Mouse (Mus musculus): Measurements from ENCODE around the gene Ccnyl1. TPM values are rescaled to one million over a fixed set of nuclear protein-coding genes. Genes with fewer than 3 reads are reported as not detected.
"Not testable (repeated sequence)": the region's sequence is repeated elsewhere in the genome, so short reads cannot be mapped to it uniquely, and the experiment has no call there.

Gene Ccnyl1
- polyA plus RNA-seq (2016; fragmentation: Nextera tagmentation; extraction: Ambion mirVana) = 4.1 and 4.2 TPM in 2 replicates

DNA sequence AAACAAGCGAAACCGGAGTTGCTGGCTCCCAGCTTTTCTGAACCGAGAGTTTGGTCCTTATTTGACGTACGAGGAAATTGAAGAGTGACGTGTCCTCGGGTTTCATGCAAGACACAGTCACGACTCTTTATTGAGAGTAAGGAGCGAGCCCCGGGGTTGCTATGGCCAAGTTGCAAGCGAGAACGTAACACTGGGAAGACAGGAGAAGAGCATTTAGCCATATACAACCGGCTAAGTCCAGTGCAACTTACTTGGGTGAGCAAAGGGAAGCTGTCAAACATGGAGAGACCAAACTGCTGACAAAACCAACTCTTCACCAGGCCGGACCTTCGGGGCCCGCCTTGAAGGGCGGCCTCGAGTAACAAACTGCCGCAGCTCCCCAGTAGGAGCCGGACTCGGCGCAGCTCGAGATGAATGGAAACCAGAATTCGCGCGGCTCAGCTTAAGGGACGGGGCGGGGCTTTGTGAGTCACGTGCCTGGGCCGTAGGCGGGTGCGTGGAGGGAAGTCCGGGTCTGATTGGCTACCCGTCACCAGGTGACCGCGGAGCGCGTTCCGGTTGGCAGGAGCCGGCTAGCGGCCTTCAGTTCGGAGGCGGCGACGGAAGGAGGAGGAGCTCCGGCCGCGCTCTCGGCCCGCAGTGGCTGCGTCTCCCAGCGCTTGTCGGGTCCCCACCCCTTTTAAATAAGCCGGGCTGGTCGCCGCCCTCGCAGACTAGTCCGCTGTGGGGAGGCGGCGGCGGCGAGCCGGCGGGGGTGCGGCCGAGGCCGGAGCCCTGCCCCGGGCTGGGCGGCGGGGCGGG, at the start of gene Ccnyl1:
Gene Ccnyl1, plus strand, starts transcription at position 243 of the 801 bp plus-strand sequence.
- Histone ChIP-seq H3K36me3 (no peaks in the 10 kb centered on the region), H3K4me3 (peak within 1 kb of the TSS; percentile 88), H3K4me2 (peak within 1 kb of the TSS; percentile 90), H3K9ac (peak within 1 kb of the TSS; percentile 94), H3K27ac (ENCODE audit: poor library complexity, severe bottlenecking) (peak within 1 kb of the TSS; percentile 70), H3K9me3 (replicated peaks) (no peaks in the 10 kb centered on the region), H3K27me3 (replicated peaks) (no peaks in the 10 kb centered on the region), H3K4me1 (replicated peaks) (peaks cover 16% of the 10 kb centered on the region)
- WGBS = 2% methylated on average over 68 of the region's 71 CpGs
- ATAC-seq (ENCODE audit: insufficient number of reproducible peaks, low FRiP score) = peak; percentile 100

DNA sequence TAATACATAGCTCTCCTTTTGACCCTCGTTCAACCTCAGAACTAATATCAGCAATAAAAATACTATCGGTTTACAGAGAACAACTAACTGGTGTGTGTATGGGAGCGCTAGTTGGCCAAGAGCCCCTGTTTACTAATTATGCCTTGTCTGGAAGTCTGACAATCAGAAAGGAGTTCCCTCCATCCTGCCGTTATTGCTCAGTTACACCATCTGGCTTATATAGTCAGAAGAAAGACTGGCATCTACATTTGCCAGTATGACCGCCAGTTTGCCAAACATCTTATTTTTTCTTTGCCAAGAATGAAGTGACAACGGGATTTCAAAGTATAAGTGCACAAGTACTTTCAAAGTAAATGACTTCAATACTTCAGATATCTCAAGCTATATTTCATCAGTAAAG, 49.2 kb upstream of the Ccnyl1 start:
- no peak overlapping the region for H3K4me2 ChIP-seq
- H3K27me3 ChIP-seq (replicated peaks) = no peaks in the 10 kb centered on the region
- H3K4me1 ChIP-seq (replicated peaks) = 0 out of 2 replicates have a peak, but pooled peaks cover 3% of the 10 kb centered on the region
- ATAC-seq (ENCODE audit: insufficient number of reproducible peaks, low FRiP score) = no peak
- H3K4me3 ChIP-seq = no peak overlapping the region
- H3K36me3 ChIP-seq = no peaks in the 10 kb centered on the region
- no peak overlapping the region for H3K27ac ChIP-seq (ENCODE audit: poor library complexity, severe bottlenecking)
- no peaks in the 10 kb centered on the region for H3K9me3 ChIP-seq (replicated peaks)
- H3K9ac ChIP-seq = no peak overlapping the region
- WGBS = 87% methylated on average over 6 of the region's 6 CpGs

DNA sequence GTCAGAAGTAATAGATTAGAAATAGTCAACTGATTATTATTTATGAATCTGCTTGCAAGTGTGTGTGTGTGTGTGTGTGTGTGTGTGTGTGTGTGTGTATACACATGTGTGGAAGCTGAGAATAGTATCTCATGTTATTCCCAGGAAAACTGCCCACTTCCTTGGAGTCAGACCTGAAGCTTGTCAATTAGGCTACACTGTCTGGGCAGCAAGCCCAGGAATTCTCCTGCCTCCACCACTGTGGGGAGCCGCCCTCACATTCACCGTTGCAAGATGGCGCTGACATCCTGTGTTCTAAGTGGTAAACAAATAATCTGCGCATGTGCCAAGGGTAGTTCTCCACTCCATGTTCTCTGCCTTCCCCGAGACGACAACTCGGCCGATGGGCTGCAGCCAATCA, 47.7 kb upstream of the Ccnyl1 start:
- WGBS = 87% methylated on average over 8 of the region's 8 CpGs
- ATAC-seq (ENCODE audit: insufficient number of reproducible peaks, low FRiP score) = not testable (repeated sequence)

DNA sequence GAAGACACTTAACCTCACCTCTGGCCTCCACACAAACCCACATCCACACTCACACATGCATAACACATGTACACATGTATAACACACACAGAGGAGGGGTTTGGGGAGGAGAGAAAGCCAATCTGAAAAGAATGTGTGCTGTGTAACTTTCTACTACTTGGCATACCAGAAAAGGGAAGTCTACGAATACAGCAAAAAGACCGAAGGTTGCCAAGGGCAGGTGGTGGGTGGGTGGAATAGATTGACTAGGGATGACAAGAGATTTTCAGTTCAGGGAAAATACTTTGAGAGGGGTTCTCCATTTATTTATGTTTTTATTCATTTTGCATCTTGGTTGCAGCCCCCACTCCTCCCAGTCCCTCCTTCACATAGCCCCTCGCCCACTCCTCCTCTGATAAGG, 45.7 kb upstream of the Ccnyl1 start:
- H3K9ac ChIP-seq = no peak overlapping the region
- no peak overlapping the region for H3K4me2 ChIP-seq
- WGBS = 90% methylated on average over 3 of the region's 3 CpGs
- no peaks in the 10 kb centered on the region for H3K36me3 ChIP-seq
- ATAC-seq (ENCODE audit: insufficient number of reproducible peaks, low FRiP score) = no peak
- H3K9me3 ChIP-seq (replicated peaks) = no peaks in the 10 kb centered on the region
- H3K27me3 ChIP-seq (replicated peaks) = no peaks in the 10 kb centered on the region
- H3K4me3 ChIP-seq = no peak overlapping the region
- peaks cover 3% of the 10 kb centered on the region; the same call in 1 of the 2 replicates for H3K4me1 ChIP-seq (replicated peaks)
- no peak overlapping the region for H3K27ac ChIP-seq (ENCODE audit: poor library complexity, severe bottlenecking)

More for the DNA sequence above, 47.7 kb upstream of the Ccnyl1 start:
- not testable (repeated sequence) for H3K27me3 ChIP-seq (replicated peaks); H3K9me3 ChIP-seq (replicated peaks); H3K27ac ChIP-seq (ENCODE audit: poor library complexity, severe bottlenecking); H3K9ac ChIP-seq; H3K36me3 ChIP-seq; H3K4me3 ChIP-seq; H3K4me1 ChIP-seq (replicated peaks); H3K4me2 ChIP-seq

DNA sequence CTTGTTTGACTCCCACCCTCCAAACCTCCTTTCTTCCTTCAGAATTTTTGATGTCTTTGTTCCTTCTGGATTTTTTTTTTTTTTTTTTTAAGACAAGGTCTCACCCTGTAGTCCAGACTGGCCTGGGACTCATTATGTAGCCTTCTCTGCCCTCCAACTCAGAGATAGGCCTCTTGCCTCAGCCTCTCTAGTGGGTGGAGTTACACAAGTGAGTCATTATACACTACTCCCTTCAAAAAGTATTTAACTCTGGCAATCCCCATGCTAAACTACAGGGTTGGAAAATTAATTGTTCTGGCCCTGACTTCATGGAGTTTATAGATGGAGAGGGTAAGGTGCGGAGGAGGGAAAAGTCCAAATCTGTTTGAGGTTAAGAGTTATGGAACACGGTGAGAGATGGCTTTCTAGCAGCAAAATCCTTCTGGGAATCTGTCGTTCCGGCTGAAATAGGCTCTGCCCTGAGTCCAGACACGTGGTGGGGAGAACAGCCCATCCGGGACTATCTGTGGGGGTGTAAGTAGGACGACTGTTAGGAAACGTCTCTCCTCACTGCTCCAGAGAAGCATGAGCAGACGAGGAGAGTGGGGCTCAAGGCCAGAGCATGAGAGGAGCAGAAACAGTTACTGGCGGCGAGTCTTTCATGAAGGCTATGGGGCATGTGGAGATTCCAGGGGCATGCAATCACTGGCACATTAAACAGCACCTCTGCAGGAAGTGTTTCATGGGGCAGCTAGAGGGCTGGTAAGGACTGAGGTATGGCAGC, 40.7 kb upstream of the Ccnyl1 start:
- H3K4me2 ChIP-seq = no peak overlapping the region
- H3K9ac ChIP-seq = no peak overlapping the region
- WGBS = 58% methylated on average over 11 of the region's 11 CpGs
- H3K9me3 ChIP-seq (replicated peaks) = no peaks in the 10 kb centered on the region
- no peaks in the 10 kb centered on the region for H3K27me3 ChIP-seq (replicated peaks)
- H3K4me1 ChIP-seq (replicated peaks) = peaks cover 3% of the 10 kb centered on the region; the same call in 1 of the 2 replicates
- no peak for ATAC-seq (ENCODE audit: insufficient number of reproducible peaks, low FRiP score)
- H3K27ac ChIP-seq (ENCODE audit: poor library complexity, severe bottlenecking) = no peak overlapping the region
- H3K4me3 ChIP-seq = no peak overlapping the region
- no peaks in the 10 kb centered on the region for H3K36me3 ChIP-seq

DNA sequence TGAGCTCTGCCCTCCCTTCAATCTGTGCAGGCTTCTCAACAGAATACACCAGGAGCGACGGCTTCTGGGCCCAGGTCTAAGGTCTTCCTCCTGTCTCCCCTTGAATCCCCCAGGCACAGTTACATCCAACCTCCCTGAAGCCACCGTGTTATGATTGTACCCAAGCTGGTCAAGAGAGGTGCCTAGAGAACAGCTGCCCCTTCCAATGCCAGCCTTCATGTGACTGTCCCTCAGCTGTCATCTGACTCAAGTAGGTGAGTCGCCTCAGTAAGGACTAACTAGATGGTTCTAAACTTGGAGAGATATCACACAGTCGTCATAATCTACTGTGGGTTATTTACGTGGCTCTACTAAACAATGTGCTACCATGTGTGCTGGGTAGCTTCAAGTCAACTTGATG, 36.6 kb upstream of the Ccnyl1 start:
- H3K27ac ChIP-seq (ENCODE audit: poor library complexity, severe bottlenecking) = no peak overlapping the region
- no peak overlapping the region for H3K9ac ChIP-seq
- ATAC-seq (ENCODE audit: insufficient number of reproducible peaks, low FRiP score) = no peak
- H3K4me1 ChIP-seq (replicated peaks) = no peaks in the 10 kb centered on the region; the same call in 1 of the 2 replicates
- 86% methylated on average over 6 of the region's 6 CpGs for WGBS
- H3K27me3 ChIP-seq (replicated peaks) = no peaks in the 10 kb centered on the region
- no peaks in the 10 kb centered on the region for H3K9me3 ChIP-seq (replicated peaks)
- H3K36me3 ChIP-seq = no peaks in the 10 kb centered on the region
- H3K4me3 ChIP-seq = no peak overlapping the region
- H3K4me2 ChIP-seq = no peak overlapping the region

DNA sequence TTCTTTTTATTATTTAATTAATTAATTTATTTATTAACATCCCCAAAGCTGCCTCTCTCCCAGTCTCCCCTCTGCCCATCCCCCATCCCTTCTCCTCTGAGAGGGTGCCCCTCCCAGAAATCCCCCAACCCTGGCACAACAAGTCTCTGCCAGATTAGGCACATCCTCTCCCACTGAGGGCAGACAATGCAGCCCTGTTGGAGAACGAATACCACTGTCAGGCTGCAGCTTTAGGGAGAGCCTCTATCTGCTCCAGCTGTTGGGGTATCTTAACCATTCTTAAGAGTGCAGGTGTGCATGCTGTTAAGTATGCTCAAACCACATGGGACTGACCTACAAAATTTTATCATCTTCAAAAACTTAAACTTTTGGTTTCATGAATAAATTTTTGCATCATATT, 34.8 kb upstream of the Ccnyl1 start:
- WGBS = 20% methylated on average over 1 of the region's 1 CpGs
- ATAC-seq (ENCODE audit: insufficient number of reproducible peaks, low FRiP score) = no peak
- H3K4me3 ChIP-seq = no peak overlapping the region
- H3K9me3 ChIP-seq (replicated peaks) = no peaks in the 10 kb centered on the region
- H3K27ac ChIP-seq (ENCODE audit: poor library complexity, severe bottlenecking) = no peak overlapping the region
- H3K9ac ChIP-seq = no peak overlapping the region
- H3K4me1 ChIP-seq (replicated peaks) = no peaks in the 10 kb centered on the region
- H3K4me2 ChIP-seq = no peak overlapping the region
- H3K27me3 ChIP-seq (replicated peaks) = no peaks in the 10 kb centered on the region
- H3K36me3 ChIP-seq = no peaks in the 10 kb centered on the region

DNA sequence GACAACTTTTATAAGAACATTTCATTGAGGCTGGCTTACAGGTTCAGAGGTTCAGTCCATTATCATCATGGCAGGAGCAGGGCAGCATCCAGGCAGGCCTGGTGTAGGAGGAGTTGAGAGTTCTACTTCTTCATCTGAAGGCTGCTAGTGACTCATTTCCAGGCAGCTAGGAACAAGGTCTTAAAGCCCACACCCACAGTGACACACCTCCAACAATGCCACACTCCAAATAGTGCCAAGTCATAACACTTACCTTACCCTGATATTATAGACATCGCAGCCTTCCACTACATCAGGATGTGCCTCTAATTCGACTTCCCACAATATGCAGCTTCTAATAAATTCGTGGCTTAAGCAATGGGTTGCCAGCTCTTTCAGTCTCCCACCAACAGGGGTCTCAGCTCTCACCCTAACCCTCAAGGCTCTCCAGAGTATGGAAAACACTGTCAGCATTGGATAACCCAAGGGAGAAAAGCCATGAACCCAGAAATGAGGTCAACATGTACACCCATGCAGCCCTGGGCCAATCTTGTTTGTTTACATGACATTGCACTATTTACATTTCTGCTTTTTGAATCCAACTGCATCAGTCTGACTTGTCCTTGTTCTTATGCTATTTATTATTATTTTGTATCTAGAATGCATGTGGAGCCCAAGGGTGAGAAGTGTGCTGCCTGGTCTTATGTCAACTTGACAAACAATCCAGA, 33.7 kb upstream of the Ccnyl1 start:
- 80% methylated on average over 3 of the region's 3 CpGs for WGBS
- ATAC-seq (ENCODE audit: insufficient number of reproducible peaks, low FRiP score) = no peak
- H3K36me3 ChIP-seq = no peaks in the 10 kb centered on the region
- no peaks in the 10 kb centered on the region for H3K4me1 ChIP-seq (replicated peaks)
- H3K9me3 ChIP-seq (replicated peaks) = no peaks in the 10 kb centered on the region
- no peak overlapping the region for H3K4me2 ChIP-seq
- no peak overlapping the region for H3K4me3 ChIP-seq
- H3K27me3 ChIP-seq (replicated peaks) = no peaks in the 10 kb centered on the region
- no peak overlapping the region for H3K9ac ChIP-seq
- H3K27ac ChIP-seq (ENCODE audit: poor library complexity, severe bottlenecking) = no peak overlapping the region

DNA sequence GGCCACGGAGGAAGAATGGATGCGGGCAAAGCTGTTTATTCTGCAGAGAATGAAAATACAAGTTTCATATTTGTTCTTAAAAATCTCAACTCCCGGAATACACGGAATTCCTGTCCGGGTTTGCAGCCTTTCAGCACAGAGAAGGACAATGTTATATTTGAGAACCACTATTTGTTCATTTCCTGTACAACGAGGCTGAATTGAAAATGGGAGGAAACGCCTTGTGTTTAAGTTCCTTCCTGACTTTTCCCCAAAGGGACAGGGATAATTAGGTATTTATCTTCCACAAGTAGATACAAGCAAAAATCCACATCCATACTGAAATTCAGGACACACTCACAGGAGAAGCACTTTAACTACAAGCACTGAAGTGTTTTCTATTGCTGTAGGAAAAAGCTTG, 31.4 kb upstream of the Ccnyl1 start:
- no peaks in the 10 kb centered on the region for H3K9me3 ChIP-seq (replicated peaks)
- peak overlapping the region; percentile 60; the same call in 1 of the 2 replicates for H3K27ac ChIP-seq (ENCODE audit: poor library complexity, severe bottlenecking)

GRCm38 (mm10) chr1:64667111-64667633, 23.1 kb upstream of the Ccnyl1 start:
- no peak for ATAC-seq (ENCODE audit: insufficient number of reproducible peaks, low FRiP score)
- Histone ChIP-seq H3K27me3 (replicated peaks) (no peaks in the 10 kb centered on the region), H3K4me1 (replicated peaks) (no peaks in the 10 kb centered on the region), H3K4me3 (no peak overlapping the region), H3K27ac (ENCODE audit: poor library complexity, severe bottlenecking) (no peak overlapping the region), H3K9me3 (replicated peaks) (no peaks in the 10 kb centered on the region), H3K4me2 (no peak overlapping the region), H3K36me3 (no peaks in the 10 kb centered on the region), H3K9ac (no peak overlapping the region)
- 59% methylated on average over 2 of the region's 2 CpGs for WGBS

More for the DNA sequence above, 31.4 kb upstream of the Ccnyl1 start:
- Histone ChIP-seq H3K27me3 (replicated peaks) (no peaks in the 10 kb centered on the region), H3K9ac (no peak overlapping the region), H3K36me3 (no peaks in the 10 kb centered on the region), H3K4me3 (no peak overlapping the region), H3K4me1 (replicated peaks) (no peaks in the 10 kb centered on the region), H3K4me2 (no peak overlapping the region)
- WGBS = 57% methylated on average over 7 of the region's 7 CpGs
- ATAC-seq (ENCODE audit: insufficient number of reproducible peaks, low FRiP score) = no peak

DNA sequence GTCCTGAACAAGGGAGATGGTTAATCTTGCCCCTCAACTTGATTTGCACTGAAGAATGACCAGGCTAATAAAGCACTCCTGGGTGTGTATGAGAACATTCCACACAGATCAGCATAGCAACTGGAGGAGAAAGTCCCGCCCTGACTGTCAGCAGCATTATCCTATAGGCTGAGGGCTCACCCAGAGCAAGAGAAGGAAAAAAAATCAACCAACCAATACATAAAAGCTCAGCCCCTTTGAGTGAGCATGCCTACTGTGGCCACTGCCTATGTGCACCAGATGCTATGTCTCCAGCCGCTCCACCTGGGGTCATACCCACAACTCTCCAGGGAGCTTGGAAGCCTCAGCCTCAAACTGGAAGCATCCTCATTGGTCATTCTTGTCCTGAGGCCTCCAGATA, 20.8 kb upstream of the Ccnyl1 start:
- Histone ChIP-seq H3K9ac (no peak overlapping the region), H3K4me3 (no peak overlapping the region), H3K27ac (ENCODE audit: poor library complexity, severe bottlenecking) (no peak overlapping the region), H3K4me1 (replicated peaks) (no peaks in the 10 kb centered on the region), H3K4me2 (no peak overlapping the region), H3K36me3 (no peaks in the 10 kb centered on the region), H3K9me3 (replicated peaks) (no peaks in the 10 kb centered on the region), H3K27me3 (replicated peaks) (no peaks in the 10 kb centered on the region)
- WGBS = 76% methylated on average over 2 of the region's 2 CpGs
- no peak for ATAC-seq (ENCODE audit: insufficient number of reproducible peaks, low FRiP score)

All from heart, embryonic 12.5 days (tissue).